Mouse (Mus musculus) adrenal gland, postnatal 10 days (tissue): Measurements from ENCODE around the gene Olfr1458. TPM values are rescaled to one million over a fixed set of nuclear protein-coding genes. Genes with fewer than 3 reads are reported as not detected.

Source experiments
- DNase-seq: peaks from one replicate; pipeline ENCODE4 v3.0.0; 2021; ENCODE audit warnings: mixed read lengths
- long read RNA-seq, 2 experiments: library from polyadenylated mRNA; stranded (forward); transcript quantifications; one replicate each; pipeline ENCODE4 v2.0.0; 2021
- total RNA-seq, 2 experiments: library from RNA; stranded (reverse); gene quantifications; 2 replicates each; pipeline ENCODE4 v1.2.3; 2021

The Olfr1458 gene
- total RNA-seq, result not detected
- long read RNA-seq, experiment 1, result 0 reads
- long read RNA-seq, experiment 2, result 0 reads

DNA sequence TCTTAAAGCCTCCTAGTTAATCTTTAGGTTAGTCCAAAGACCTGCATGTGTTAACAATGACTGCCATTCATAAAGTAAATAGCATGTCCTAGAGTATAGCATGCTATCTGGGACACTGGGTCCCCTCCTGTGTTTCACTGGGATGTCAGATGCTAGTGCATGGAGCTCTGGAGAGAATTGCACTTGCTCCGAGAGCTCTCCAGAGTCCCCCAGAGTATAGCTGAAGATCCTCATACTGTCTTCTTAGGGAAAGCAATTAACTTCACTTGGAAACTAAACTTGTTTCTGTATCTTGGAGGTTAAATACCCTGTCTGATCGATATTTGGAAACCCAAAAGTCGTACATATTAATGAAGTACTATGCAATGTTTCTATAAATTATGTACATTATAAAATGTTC, at the start of gene Olfr1458:
TSS of gene Olfr1458 (minus strand) at position 101 of the 400 bp plus-strand sequence.
- DNase-seq, result no peak

DNA sequence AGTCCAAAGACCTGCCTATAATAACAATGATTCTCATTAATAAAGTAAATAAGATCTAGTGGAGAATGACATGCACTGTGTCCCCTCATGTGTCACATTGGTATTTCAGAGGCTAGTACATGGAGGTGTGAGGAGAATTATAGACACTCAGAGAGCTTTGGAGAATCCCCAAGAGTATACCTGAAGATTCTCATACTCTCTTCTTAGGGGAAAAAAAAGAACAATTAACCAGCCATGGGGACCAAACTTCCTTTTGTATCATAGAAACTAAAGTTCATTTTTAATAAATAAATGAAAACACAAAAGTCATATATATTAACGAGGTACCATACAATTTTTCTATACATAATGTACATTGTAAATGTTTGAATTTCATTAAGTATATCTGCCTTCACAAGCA, 42.9 kb upstream of the Olfr1458 start, which contains the start of gene Olfr1459:
TSS of gene Olfr1459 (minus strand) at position 101 of the 400 bp plus-strand sequence.
- no peak for DNase-seq

DNA sequence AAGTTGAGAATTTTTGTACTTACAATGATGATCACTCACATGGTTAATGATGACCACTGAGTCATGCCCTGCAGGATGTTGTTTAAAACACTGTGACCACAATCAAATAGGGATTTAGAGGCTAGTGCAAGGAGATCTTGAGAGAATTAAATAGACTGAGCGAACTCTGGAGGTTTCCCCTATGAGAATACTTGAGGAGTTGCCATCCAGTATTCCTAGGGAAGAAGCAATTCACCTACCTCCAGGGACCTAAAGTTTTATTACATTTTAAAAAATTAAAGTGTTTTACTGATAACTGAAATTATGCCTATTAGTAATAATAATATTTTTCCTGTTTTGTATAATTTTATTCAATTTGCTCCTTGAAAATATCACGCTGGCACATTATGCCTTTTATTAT, 8.8 kb downstream of the Olfr1458 start, which contains the start of gene Olfr1457:
TSS of gene Olfr1457 (minus strand) at position 101 of the 400 bp plus-strand sequence.
- no peak for DNase-seq

DNA sequence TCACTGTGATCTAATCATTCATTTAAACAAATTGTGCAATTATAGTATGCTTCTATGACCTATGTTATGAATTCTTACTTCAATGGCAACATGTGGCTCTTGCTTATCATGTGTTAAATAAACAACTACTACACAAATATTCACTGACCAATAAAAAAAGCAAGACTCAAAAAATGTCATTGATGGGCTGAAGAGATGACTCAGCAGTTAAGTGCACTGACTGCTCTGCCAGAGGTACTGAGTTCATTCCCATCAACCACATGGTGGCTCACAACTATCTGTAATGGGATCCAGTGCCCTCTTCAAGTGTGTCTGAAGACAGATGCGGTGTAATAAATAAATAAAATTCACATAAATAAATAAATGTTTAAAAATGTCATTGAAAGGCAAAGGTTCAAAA, 12.7 kb downstream of the Olfr1458 start:
- DNase-seq, result no peak

DNA sequence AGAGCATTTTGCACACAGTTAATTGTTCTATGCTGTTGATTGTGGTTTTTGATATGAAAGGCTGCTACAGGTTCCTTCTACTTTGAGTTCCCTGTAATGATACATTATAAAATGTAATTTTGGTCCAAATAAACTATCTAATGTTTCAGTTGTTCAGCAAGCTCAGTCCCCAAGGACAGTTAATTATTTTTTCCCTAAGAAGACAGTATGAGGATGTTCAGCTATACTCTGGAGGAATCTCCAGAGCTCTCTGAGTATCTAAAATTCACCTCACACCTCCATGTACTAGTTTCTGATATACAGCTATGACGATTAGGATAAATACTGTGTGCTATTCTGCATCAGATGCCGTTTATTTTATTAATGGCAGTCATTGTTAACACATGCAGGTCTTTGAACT, 46.3 kb downstream of the Olfr1458 start, which contains the start of gene Olfr1454:
TSS of gene Olfr1454 (plus strand) at position 301 of the 400 bp plus-strand sequence.
- no peak for DNase-seq

Other genes with a start within 250 kb of the Olfr1458 start
- not detected for gene Olfr1444, start 249.5 kb downstream of the Olfr1458 start, total RNA-seq
- gene Olfr1445, start 222.9 kb downstream of the Olfr1458 start, total RNA-seq, result not detected
- gene Olfr1446, start 213.3 kb downstream of the Olfr1458 start, total RNA-seq, result not detected
- not detected for gene Olfr1447, start 203.0 kb downstream of the Olfr1458 start, total RNA-seq
- not detected for gene Olfr1448, start 182.4 kb downstream of the Olfr1458 start, total RNA-seq
- gene Olfr1449, start 175.9 kb downstream of the Olfr1458 start, total RNA-seq, result not detected
- gene Olfr1450, start 156.5 kb downstream of the Olfr1458 start, total RNA-seq, result not detected
- not detected for gene Olfr1451, start 111.8 kb downstream of the Olfr1458 start, total RNA-seq
- not detected for gene Olfr1453, start 78.4 kb downstream of the Olfr1458 start, total RNA-seq
- not detected for gene Olfr1454, start 46.2 kb downstream of the Olfr1458 start, total RNA-seq
- gene Olfr1457, start 8.9 kb downstream of the Olfr1458 start, total RNA-seq, result not detected
- gene Olfr1459, start 42.8 kb upstream of the Olfr1458 start, total RNA-seq, result under 1 TPM in 1 of 2 experiments, not detected in 1; 0.06 TPM
- gene Olfr1461, start 56.2 kb upstream of the Olfr1458 start, total RNA-seq, result not detected
- not detected for gene Olfr1462, start 79.0 kb upstream of the Olfr1458 start, total RNA-seq
- not detected for gene Olfr1463, start 124.6 kb upstream of the Olfr1458 start, total RNA-seq
- not detected for gene Olfr1465, start 208.8 kb upstream of the Olfr1458 start, total RNA-seq
- not detected for gene Olfr1466, start 232.1 kb upstream of the Olfr1458 start, total RNA-seq